Mouse (Mus musculus): Measurements from ENCODE around the gene Hdhd5. TPM values are rescaled to one million over a fixed set of nuclear protein-coding genes. Genes with fewer than 3 reads are reported as not detected.

Gene Hdhd5
- polyA plus RNA-seq, 1 experiment: 10.2 TPM

GRCm38 (mm10) chr6:120482021-120482420 lies 49.1 kb downstream of the Hdhd5 start:
- Histone ChIP-seq H3K79me3 (ENCODE audit: low read depth) (no peaks in the 10 kb centered on the region), H3K4me3 (ENCODE audit: insufficient read depth, poor library complexity, severe bottlenecking) (no peak overlapping the region), H3ac (ENCODE audit: control insufficient read depth, insufficient read length, low read depth) (no peak overlapping the region), H3K36me3 (ENCODE audit: control insufficient read depth, insufficient read depth) (peaks cover 53% of the 10 kb centered on the region), H3K79me2 (ENCODE audit: control insufficient read depth, insufficient read depth) (no peaks in the 10 kb centered on the region), H3K27me3 (ENCODE audit: control insufficient read depth, insufficient read depth, insufficient read length) (no peaks in the 10 kb centered on the region)
- TF ChIP-seq MYOD1 (IDR thresholded peaks at IDR 0.05; ENCODE audit: control insufficient read depth, insufficient read length, low read depth) (no peak), FOSL1 (IDR thresholded peaks at IDR 0.05; ENCODE audit: insufficient read depth, low read length, poor library complexity, severe bottlenecking) (no peak), USF1 (IDR thresholded peaks at IDR 0.05; ENCODE audit: low read depth) (no peak), MAX (IDR thresholded peaks at IDR 0.05) (no peak), MYOG (IDR thresholded peaks at IDR 0.05; ENCODE audit: control insufficient read depth, extremely low read depth, insufficient read length) (no peak), CEBPB (IDR thresholded peaks at IDR 0.05; ENCODE audit: low read depth) (no peak), CTCF (IDR thresholded peaks at IDR 0.05; ENCODE audit: control insufficient read depth, insufficient read depth, insufficient read length) (no peak)

GRCm38 (mm10) chr6:120481538-120481937 lies 49.6 kb downstream of the Hdhd5 start:
- Histone ChIP-seq H3K27me3 (ENCODE audit: control insufficient read depth, insufficient read depth, insufficient read length) (no peaks in the 10 kb centered on the region), H3K4me3 (ENCODE audit: insufficient read depth, poor library complexity, severe bottlenecking) (no peak overlapping the region), H3ac (ENCODE audit: control insufficient read depth, insufficient read length, low read depth) (no peak overlapping the region), H3K79me3 (ENCODE audit: low read depth) (no peaks in the 10 kb centered on the region), H3K36me3 (ENCODE audit: control insufficient read depth, insufficient read depth) (peaks cover 55% of the 10 kb centered on the region), H3K79me2 (ENCODE audit: control insufficient read depth, insufficient read depth) (no peaks in the 10 kb centered on the region)
- TF ChIP-seq USF1 (IDR thresholded peaks at IDR 0.05; ENCODE audit: low read depth): no peak
- TF ChIP-seq MAX (IDR thresholded peaks at IDR 0.05): no peak
- TF ChIP-seq CTCF (IDR thresholded peaks at IDR 0.05; ENCODE audit: control insufficient read depth, insufficient read depth, insufficient read length): peak; percentile 18

GRCm38 (mm10) chr6:120480361-120480760 lies 50.8 kb downstream of the Hdhd5 start:
- H3ac ChIP-seq (ENCODE audit: control insufficient read depth, insufficient read length, low read depth): no peak overlapping the region
- H3K79me2 ChIP-seq (ENCODE audit: control insufficient read depth, insufficient read depth): no peaks in the 10 kb centered on the region
- H3K27me3 ChIP-seq (ENCODE audit: control insufficient read depth, insufficient read depth, insufficient read length): no peaks in the 10 kb centered on the region
- H3K4me3 ChIP-seq (ENCODE audit: insufficient read depth, poor library complexity, severe bottlenecking): no peak overlapping the region
- TF ChIP-seq FOSL1 (IDR thresholded peaks at IDR 0.05; ENCODE audit: insufficient read depth, low read length, poor library complexity, severe bottlenecking) (no peak), MYOG (IDR thresholded peaks at IDR 0.05; ENCODE audit: control insufficient read depth, extremely low read depth, insufficient read length) (no peak), CTCF (IDR thresholded peaks at IDR 0.05; ENCODE audit: control insufficient read depth, insufficient read depth, insufficient read length) (no peak), USF1 (IDR thresholded peaks at IDR 0.05; ENCODE audit: low read depth) (no peak), MAX (IDR thresholded peaks at IDR 0.05) (no peak), MYOD1 (IDR thresholded peaks at IDR 0.05; ENCODE audit: control insufficient read depth, insufficient read length, low read depth) (no peak), CEBPB (IDR thresholded peaks at IDR 0.05; ENCODE audit: low read depth) (no peak)
- H3K79me3 ChIP-seq (ENCODE audit: low read depth): no peaks in the 10 kb centered on the region
- H3K36me3 ChIP-seq (ENCODE audit: control insufficient read depth, insufficient read depth): peaks cover 59% of the 10 kb centered on the region

GRCm38 (mm10) chr6:120479302-120479701 lies 51.8 kb downstream of the Hdhd5 start:
- Histone ChIP-seq H3K4me3 (ENCODE audit: insufficient read depth, poor library complexity, severe bottlenecking) (no peak overlapping the region), H3K27me3 (ENCODE audit: control insufficient read depth, insufficient read depth, insufficient read length) (no peaks in the 10 kb centered on the region), H3ac (ENCODE audit: control insufficient read depth, insufficient read length, low read depth) (no peak overlapping the region), H3K36me3 (ENCODE audit: control insufficient read depth, insufficient read depth) (peaks cover 68% of the 10 kb centered on the region), H3K79me3 (ENCODE audit: low read depth) (no peaks in the 10 kb centered on the region), H3K79me2 (ENCODE audit: control insufficient read depth, insufficient read depth) (peaks cover 5% of the 10 kb centered on the region)
- TF ChIP-seq CEBPB (IDR thresholded peaks at IDR 0.05; ENCODE audit: low read depth) (no peak), MAX (IDR thresholded peaks at IDR 0.05) (no peak), MYOD1 (IDR thresholded peaks at IDR 0.05; ENCODE audit: control insufficient read depth, insufficient read length, low read depth) (no peak), USF1 (IDR thresholded peaks at IDR 0.05; ENCODE audit: low read depth) (no peak), FOSL1 (IDR thresholded peaks at IDR 0.05; ENCODE audit: insufficient read depth, low read length, poor library complexity, severe bottlenecking) (no peak), CTCF (IDR thresholded peaks at IDR 0.05; ENCODE audit: control insufficient read depth, insufficient read depth, insufficient read length) (no peak), MYOG (IDR thresholded peaks at IDR 0.05; ENCODE audit: control insufficient read depth, extremely low read depth, insufficient read length) (no peak)

GRCm38 (mm10) chr6:120475288-120475687 lies 55.8 kb downstream of the Hdhd5 start:
- peaks cover 45% of the 10 kb centered on the region for H3K79me2 ChIP-seq (ENCODE audit: control insufficient read depth, insufficient read depth)
- peaks cover 28% of the 10 kb centered on the region for H3K79me3 ChIP-seq (ENCODE audit: low read depth)
- peaks cover 55% of the 10 kb centered on the region for H3K36me3 ChIP-seq (ENCODE audit: control insufficient read depth, insufficient read depth)
- H3K4me3 ChIP-seq (ENCODE audit: insufficient read depth, poor library complexity, severe bottlenecking): no peak overlapping the region
- no peaks in the 10 kb centered on the region for H3K27me3 ChIP-seq (ENCODE audit: control insufficient read depth, insufficient read depth, insufficient read length)
- no peak overlapping the region for H3ac ChIP-seq (ENCODE audit: control insufficient read depth, insufficient read length, low read depth)
- TF ChIP-seq CEBPB (IDR thresholded peaks at IDR 0.05; ENCODE audit: low read depth): no peak
- no peak for TF ChIP-seq FOSL1 (IDR thresholded peaks at IDR 0.05; ENCODE audit: insufficient read depth, low read length, poor library complexity, severe bottlenecking)
- TF ChIP-seq CTCF (IDR thresholded peaks at IDR 0.05; ENCODE audit: control insufficient read depth, insufficient read depth, insufficient read length): no peak
- no peak for TF ChIP-seq MYOG (IDR thresholded peaks at IDR 0.05; ENCODE audit: control insufficient read depth, extremely low read depth, insufficient read length)
- TF ChIP-seq USF1 (IDR thresholded peaks at IDR 0.05; ENCODE audit: low read depth): no peak
- no peak for TF ChIP-seq MYOD1 (IDR thresholded peaks at IDR 0.05; ENCODE audit: control insufficient read depth, insufficient read length, low read depth)
- no peak for TF ChIP-seq MAX (IDR thresholded peaks at IDR 0.05)

- H3K27me3 ChIP-seq (ENCODE audit: control insufficient read depth, insufficient read depth, insufficient read length): no peaks in the 10 kb centered on the region
- no peak overlapping the region for H3ac ChIP-seq (ENCODE audit: control insufficient read depth, insufficient read length, low read depth)
- TF ChIP-seq MYOD1 (IDR thresholded peaks at IDR 0.05; ENCODE audit: control insufficient read depth, insufficient read length, low read depth) (peak; percentile 65), FOSL1 (IDR thresholded peaks at IDR 0.05; ENCODE audit: insufficient read depth, low read length, poor library complexity, severe bottlenecking) (no peak)
- peaks cover 37% of the 10 kb centered on the region for H3K36me3 ChIP-seq (ENCODE audit: control insufficient read depth, insufficient read depth)
- no peak overlapping the region for H3K4me3 ChIP-seq (ENCODE audit: insufficient read depth, poor library complexity, severe bottlenecking)
- peaks cover 64% of the 10 kb centered on the region for H3K79me2 ChIP-seq (ENCODE audit: control insufficient read depth, insufficient read depth)
- H3K79me3 ChIP-seq (ENCODE audit: low read depth): peaks cover 40% of the 10 kb centered on the region
These were observed 57.7 kb downstream of the Hdhd5 start for GRCm38 (mm10) chr6:120473427-120473826.

All from C2C12 (cell line).